Mouse (Mus musculus) olfactory bulb, adult 2 months (tissue): Measurements from ENCODE around the gene Lamb2. TPM values are rescaled to one million over a fixed set of nuclear protein-coding genes. Genes with fewer than 3 reads are reported as not detected.

Experiments used
- H3K27ac ChIP-seq: fragments of 200-500 bp; 2 replicates; pipeline ENCODE4 v1.5.1; 2012; ENCODE audit warnings: low read depth, low read length; ENCODE audit not compliant: insufficient read depth
- H3K4me1 ChIP-seq: fragments of 200-500 bp; 2 replicates; pipeline ENCODE4 v1.6.1; 2012; ENCODE audit warnings: low read length; ENCODE audit not compliant: control insufficient read depth, insufficient read depth
- H3K4me3 ChIP-seq: fragments of 200-500 bp; 2 replicates; pipeline ENCODE4 v1.5.1; 2012; ENCODE audit warnings: mild to moderate bottlenecking, low read depth, low read length, moderate library complexity; ENCODE audit not compliant: insufficient read depth
- CTCF ChIP-seq: fragments of 200-500 bp; IDR thresholded peaks from 2 replicates; pipeline ENCODE4 v1.5.1; 2012; ENCODE audit warnings: low read depth, mild to moderate bottlenecking, low read length, moderate library complexity; ENCODE audit not compliant: insufficient read depth
- POLR2A ChIP-seq: fragments of 200-500 bp; IDR thresholded peaks from 2 replicates; pipeline ENCODE4 v1.6.1; 2012; ENCODE audit warnings: mild to moderate bottlenecking, low read depth, low read length, moderate library complexity; ENCODE audit not compliant: insufficient read depth
- WGBS: fragments of 180-500 bp; shearing (Covaris S2); methylation state at CpG from one replicate; pipeline ENCODE4 v1.1.7; 2018; 5-methylcytosine and 5-hydroxymethylcytosine counted together
- polyA plus RNA-seq: library from polyadenylated mRNA; stranded (reverse); fragments of >200 nt; gene quantifications from 2 replicates; pipeline ENCODE4 v1.2.4, GENCODE M21; 2012; ENCODE audit warnings: low replicate concordance; ENCODE audit not compliant: missing spikeins, insufficient read depth, insufficient read length

The Lamb2 gene
- polyA plus RNA-seq, 1 experiment: not detected

DNA sequence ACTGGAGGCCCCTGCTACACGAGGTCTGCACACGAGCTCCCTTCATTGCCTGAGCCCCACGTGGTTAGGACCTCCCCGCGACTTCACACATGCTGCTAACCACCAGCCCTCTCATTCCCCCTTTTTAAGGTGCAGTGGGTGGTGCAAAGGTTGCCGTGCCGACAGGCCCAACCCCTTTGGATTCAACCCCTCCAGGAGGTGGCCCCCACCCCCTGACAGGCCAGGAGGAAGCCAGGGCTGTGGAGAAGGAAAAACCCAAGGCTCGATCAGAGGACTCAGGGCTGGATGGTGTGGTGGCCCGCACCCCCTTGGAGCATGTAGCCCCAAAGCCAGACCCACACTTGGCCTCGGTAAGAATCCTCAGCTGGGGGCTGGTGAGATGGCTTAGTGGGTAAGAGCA lies 15.4 kb downstream of the Lamb2 start:
- H3K27ac ChIP-seq: no peak overlapping the region
- WGBS: 74% methylated on average over 10 of the region's 10 CpGs
- TF ChIP-seq POLR2A (no peak), CTCF (no peak)
- peaks cover 19% of the 10 kb centered on the region for H3K4me1 ChIP-seq
- no peak overlapping the region for H3K4me3 ChIP-seq

DNA sequence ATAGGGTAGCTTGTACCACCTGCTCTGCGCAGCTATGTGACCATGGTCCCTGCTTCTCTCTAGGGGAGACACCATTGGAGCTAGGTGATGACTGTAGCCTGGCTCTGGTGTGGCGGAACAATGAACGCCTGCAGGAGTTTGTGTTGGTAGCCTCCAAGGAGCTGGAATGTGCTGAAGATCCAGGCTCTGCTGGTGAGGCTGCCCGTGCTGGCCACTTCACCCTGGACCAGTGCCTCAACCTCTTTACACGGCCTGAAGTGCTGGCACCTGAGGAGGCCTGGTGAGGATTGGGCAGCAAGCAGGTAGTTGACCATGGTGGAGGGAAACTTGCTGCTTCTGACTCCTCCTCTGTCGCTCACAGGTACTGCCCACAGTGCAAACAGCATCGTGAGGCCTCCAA lies 19.7 kb downstream of the Lamb2 start:
- TF ChIP-seq POLR2A (no peak), CTCF (no peak)
- Histone ChIP-seq H3K4me1 (no peaks in the 10 kb centered on the region), H3K27ac (no peak overlapping the region), H3K4me3 (no peak overlapping the region)
- WGBS: 89% methylated on average over 7 of the region's 7 CpGs

DNA sequence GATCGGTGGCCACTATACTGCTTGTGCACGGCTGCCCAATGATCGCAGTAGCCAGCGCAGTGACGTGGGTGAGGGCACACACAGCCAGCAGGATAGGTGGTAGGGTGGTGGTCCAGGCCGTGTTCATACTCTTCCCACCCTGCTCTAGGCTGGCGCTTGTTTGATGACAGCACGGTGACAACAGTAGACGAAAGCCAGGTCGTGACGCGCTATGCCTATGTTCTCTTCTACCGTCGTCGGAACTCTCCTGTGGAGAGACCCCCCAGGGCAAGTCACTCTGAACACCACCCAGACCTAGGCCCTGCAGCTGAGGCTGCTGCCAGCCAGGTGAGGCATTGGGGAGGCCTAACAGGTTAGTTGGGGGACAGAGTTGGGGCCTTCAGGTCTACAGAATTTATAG lies 20.4 kb downstream of the Lamb2 start:
- 94% methylated on average over 15 of the region's 15 CpGs for WGBS
- no peak overlapping the region for H3K27ac ChIP-seq
- no peak overlapping the region for H3K4me3 ChIP-seq
- TF ChIP-seq CTCF: no peak
- no peak for TF ChIP-seq POLR2A
- no peaks in the 10 kb centered on the region for H3K4me1 ChIP-seq

DNA sequence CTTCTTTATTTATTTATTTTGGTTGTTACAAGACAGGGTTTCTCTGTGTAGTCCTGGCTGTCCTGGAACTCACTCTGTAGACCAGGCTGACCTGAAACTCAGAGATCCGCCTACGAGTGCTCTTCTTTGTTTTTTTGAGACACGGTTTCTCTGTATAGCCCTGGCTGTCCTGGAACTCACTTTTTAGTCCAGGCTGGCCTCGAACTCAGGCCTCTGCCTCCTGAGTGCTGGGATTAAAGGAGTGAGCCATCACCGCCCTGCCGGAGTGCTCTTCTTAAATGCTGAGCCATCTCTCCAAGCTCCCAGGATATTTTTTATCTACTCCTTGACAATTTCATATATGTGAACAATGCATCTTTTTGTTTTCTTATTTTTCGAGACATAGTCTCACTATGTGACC lies 27.4 kb downstream of the Lamb2 start:
- no peak overlapping the region for H3K27ac ChIP-seq
- 87% methylated on average over 7 of the region's 7 CpGs for WGBS
- no peak for TF ChIP-seq CTCF
- TF ChIP-seq POLR2A: no peak
- H3K4me1 ChIP-seq: peaks cover 5% of the 10 kb centered on the region
- H3K4me3 ChIP-seq: no peak overlapping the region

DNA sequence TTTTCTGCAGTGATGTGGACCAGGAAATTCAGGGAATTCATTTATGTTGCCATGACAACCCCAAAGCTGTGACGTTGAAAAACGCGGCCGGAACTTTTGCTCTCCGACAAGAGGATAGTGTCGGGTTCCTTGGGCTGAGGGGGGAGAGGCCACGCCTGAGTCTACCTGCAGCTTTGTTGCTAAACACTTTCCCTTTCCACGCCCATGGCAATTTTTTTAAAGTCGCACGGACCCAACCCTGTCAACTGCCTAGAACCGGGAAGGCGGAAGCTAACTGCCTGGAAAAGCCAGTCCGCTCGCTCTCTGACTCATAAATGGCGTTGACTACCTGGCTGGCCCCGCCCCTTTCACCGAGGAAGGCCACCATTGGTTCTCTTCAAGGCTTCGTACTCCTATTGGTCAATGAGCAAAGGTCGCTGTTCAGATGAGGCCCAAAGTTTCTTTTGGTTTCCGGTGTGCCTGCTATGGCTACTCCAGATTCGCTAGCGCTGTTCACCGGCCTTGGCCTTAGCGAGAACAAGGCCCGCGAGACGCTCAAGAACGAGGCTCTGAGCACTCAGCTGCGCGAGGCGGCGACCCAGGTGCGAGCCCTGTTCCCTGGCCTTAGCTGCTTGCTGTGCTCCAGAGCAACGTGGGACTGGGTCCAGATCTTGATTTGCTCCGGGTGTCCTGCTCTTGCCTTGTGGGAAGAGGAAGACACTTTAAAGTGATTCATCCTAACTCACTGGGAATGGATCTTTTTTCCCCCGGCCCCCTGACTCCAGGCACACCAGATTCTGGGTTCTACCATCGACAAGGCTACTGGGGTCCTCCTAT lies 28.3 kb downstream of the Lamb2 start, which contains the start of gene Qars:
Gene Qars (plus strand): TSS at position 88 of the 816 bp plus-strand sequence.
- Histone ChIP-seq H3K4me3 (peak within 1 kb of the TSS; percentile 90), H3K4me1 (peaks cover 5% of the 10 kb centered on the region), H3K27ac (peak within 1 kb of the TSS; percentile 79)
- under 1% methylated on average over 37 of the region's 37 CpGs for WGBS
- no peak for TF ChIP-seq CTCF
- peak; percentile 30; the same call in 1 of the 2 replicates for TF ChIP-seq POLR2A

DNA sequence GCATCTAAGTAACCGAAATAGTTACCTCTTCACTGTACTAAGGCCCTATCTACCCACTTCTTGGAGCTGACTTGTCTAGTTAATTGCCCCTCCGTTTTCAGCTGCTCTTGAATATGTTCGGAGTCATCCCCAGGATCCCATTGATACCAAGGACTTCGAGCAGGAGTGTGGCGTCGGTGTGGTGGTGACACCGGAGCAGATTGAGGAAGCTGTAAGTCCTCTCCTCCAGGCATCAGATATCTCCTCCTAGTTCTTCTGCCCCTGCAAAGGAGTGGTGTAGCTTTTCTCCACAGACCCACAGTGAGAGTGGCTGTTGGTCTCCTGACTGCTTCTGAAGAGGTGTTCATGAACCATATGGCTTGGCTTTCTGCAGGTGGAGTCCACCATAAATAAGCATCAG lies 29.2 kb downstream of the Lamb2 start:
- TF ChIP-seq POLR2A (no peak), CTCF (no peak)
- Histone ChIP-seq H3K4me3 (no peak overlapping the region), H3K27ac (no peak overlapping the region), H3K4me1 (peaks cover 5% of the 10 kb centered on the region)
- 86% methylated on average over 7 of the region's 7 CpGs for WGBS

DNA sequence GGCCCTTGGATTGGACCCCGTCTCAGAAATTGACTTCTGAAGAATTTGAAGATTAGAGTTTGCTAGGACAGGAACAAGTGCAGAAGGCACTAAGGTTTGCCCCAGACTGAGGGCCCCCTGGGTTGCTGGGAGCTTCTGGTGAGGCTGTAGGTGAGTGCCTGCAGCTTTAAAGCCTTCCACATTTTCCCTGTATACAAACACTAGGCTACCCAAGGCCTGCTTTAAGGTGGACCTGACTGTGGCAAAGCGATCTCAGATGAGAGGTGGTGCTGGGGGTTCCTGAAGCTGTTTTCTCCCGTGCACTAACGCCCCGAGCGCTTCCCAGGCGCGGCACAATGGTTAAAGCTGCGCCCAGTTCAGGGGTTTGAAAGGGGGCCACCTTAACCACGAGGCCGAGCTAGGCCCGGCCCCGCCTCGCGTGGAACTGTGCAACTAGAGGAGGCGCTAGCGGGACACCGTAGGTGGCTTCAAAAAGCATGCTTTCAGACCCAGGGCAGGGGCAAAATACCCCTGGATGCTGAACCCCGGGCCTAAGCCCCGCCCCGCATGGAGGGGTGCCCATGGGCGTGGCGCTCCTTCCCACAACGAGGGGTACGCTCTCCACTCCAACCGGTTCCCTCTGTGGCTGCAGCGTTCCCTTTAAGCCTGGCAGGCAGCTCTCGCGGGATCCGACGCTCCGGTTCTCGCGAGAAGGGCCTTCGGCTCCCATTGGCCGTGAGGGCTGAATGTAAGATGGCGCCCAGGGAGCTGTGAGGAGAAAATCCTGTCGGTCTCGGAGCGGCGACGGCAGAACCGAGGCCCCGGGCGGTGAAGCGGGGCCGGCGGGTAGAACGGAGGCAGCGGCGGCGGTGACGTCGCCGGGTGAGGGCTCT lies 37.1 kb downstream of the Lamb2 start, which contains the start of gene Qrich1:
Gene Qrich1 (plus strand): TSS at position 427 of the 872 bp plus-strand sequence.
- H3K27ac ChIP-seq: peak within 1 kb of the TSS; percentile 94
- H3K4me1 ChIP-seq: 0 out of 2 replicates have a peak, but pooled peaks cover 3% of the 10 kb centered on the region
- WGBS: 1% methylated on average over 55 of the region's 55 CpGs
- TF ChIP-seq CTCF (no peak), POLR2A (peak; percentile 54)
- peak within 1 kb of the TSS; percentile 65 for H3K4me3 ChIP-seq

DNA sequence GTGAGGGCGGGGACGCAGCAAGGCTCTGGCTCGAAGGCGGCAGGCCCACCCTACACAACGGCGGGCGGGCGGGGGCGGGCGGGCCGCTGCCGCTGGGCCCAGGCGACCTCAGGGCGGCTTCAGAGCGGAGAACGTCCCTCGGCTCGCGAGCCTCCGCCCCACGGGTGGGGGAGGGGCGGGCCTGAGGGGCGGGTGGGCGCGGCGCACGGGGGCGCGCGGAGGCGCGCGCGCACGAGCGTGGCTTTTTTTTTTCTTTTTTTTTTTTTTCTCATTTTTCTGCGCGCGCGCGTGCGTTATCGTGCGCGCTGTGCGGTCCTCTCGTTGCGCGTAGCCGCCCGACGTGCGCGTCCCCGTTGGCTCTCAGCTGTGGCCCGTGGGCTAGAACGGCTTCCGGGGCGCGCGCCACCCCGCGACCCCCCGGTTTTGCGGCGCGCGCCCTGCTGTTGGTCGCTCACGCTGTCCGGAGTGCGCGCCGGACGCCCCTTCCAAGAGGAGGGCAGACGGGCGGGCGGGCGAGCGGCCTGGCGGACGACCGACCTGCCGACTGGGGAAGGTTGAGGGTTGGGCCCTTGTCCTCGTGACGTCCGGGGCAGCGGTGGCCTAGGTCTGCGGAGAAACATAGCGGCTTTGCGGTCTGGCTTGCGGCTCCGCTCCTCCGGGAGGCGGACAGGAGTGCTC lies 37.9 kb downstream of the Lamb2 start:
- TF ChIP-seq POLR2A (no peak; the same call in 1 of the 2 replicates), CTCF (no peak)
- Histone ChIP-seq H3K27ac (peak overlapping the region; percentile 85), H3K4me1 (0 out of 2 replicates have a peak, but pooled peaks cover 3% of the 10 kb centered on the region), H3K4me3 (peak overlapping the region; percentile 65)
- WGBS: under 1% methylated on average over 92 of the region's 95 CpGs

DNA sequence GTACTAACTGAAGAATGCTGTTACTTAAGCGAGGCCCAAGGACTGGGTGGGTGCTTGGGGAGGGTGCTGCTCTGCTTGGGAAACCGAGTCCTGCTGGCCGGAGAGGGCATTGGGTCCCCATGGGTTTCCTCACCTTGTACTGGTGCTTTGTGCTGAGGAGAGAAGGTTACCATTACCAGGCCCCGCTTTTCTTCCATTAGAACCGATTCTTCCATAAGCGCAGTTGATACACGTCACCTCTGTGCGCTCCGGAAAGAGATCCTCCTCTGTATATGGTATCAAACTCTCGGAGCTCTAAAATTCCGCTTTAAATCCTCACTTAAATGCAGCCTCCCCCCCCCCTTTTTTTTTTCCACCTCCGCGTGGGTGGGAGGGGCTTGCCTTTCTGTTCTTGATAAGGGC lies 38.4 kb downstream of the Lamb2 start:
- H3K27ac ChIP-seq: peak overlapping the region; percentile 17
- TF ChIP-seq POLR2A (no peak), CTCF (no peak)
- WGBS: 0% methylated on average over 13 of the region's 13 CpGs
- 0 out of 2 replicates have a peak, but pooled peaks cover 3% of the 10 kb centered on the region for H3K4me1 ChIP-seq
- H3K4me3 ChIP-seq: peak overlapping the region; percentile 65
